Mouse (Mus musculus): ENCODE results near the gene Ano4. TPM values are rescaled to one million over a fixed set of nuclear protein-coding genes. Genes with fewer than 3 reads are reported as not detected.
"Not testable (repeated sequence)": the region's sequence is repeated elsewhere in the genome, so short reads cannot be mapped to it uniquely, and the experiment has no call there.

Gene Ano4
- polyA plus RNA-seq, 1 experiment from 2014 or later: 5.0 TPM

DNA sequence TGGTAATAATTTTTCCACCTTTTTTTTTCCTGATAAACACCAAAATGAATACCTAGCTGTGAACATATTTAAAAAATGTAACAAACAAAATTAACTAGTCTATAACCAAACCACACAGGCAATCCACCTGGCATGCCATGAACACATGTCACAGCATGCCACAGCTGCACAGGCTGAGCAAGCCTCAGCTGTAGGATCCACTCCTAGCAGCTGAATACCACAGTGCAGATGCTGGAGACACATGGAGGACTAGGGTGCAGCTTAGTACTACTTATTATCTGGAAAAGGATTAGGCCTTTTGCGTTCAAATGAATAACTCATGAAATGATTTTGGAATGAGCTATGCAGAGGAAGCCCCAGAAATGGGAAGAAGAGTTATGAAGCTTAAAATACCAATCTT lies 233.6 kb downstream of the Ano4 start:
- no peaks in the 10 kb centered on the region for H3K4me1 ChIP-seq (ENCODE audit: insufficient read depth, low read length)
- H3K27me3 ChIP-seq (ENCODE audit: insufficient read depth, low read length): no peaks in the 10 kb centered on the region
- no peak overlapping the region for H3K9ac ChIP-seq (replicated peaks; ENCODE audit: low read length)
- no peak overlapping the region for H3K4me2 ChIP-seq (replicated peaks; ENCODE audit: low read depth, low read length)
- WGBS: 88% methylated on average over 1 of the region's 1 CpGs
- no peak for ATAC-seq (ENCODE audit: low FRiP score, low TSS enrichment)
- no peaks in the 10 kb centered on the region for H3K9me3 ChIP-seq (ENCODE audit: low read length)
- H3K4me3 ChIP-seq (ENCODE audit: low read length): no peak overlapping the region
- H3K36me3 ChIP-seq (ENCODE audit: insufficient read depth, low read length): no peaks in the 10 kb centered on the region
- no peak overlapping the region for H3K27ac ChIP-seq (ENCODE audit: low read length)

GRCm38 (mm10) chr10:89103594-89103993 lies 241.0 kb downstream of the Ano4 start:
- WGBS: 51% methylated on average over 2 of the region's 2 CpGs
- H3K27me3 ChIP-seq (ENCODE audit: insufficient read depth, low read length): no peaks in the 10 kb centered on the region
- no peaks in the 10 kb centered on the region for H3K9me3 ChIP-seq (ENCODE audit: low read length)
- H3K27ac ChIP-seq (ENCODE audit: low read length): no peak overlapping the region
- no peak overlapping the region for H3K4me2 ChIP-seq (replicated peaks; ENCODE audit: low read depth, low read length)
- no peak overlapping the region for H3K4me3 ChIP-seq (ENCODE audit: low read length)
- 0 out of 2 replicates have a peak, but pooled peaks cover 3% of the 10 kb centered on the region for H3K4me1 ChIP-seq (ENCODE audit: insufficient read depth, low read length)
- H3K9ac ChIP-seq (replicated peaks; ENCODE audit: low read length): no peak overlapping the region
- no peak for ATAC-seq (ENCODE audit: low FRiP score, low TSS enrichment)
- no peaks in the 10 kb centered on the region for H3K36me3 ChIP-seq (ENCODE audit: insufficient read depth, low read length)

GRCm38 (mm10) chr10:89102025-89102424 lies 242.5 kb downstream of the Ano4 start:
- Histone ChIP-seq H3K4me1 (ENCODE audit: insufficient read depth, low read length) (0 out of 2 replicates have a peak, but pooled peaks cover 3% of the 10 kb centered on the region), H3K27me3 (ENCODE audit: insufficient read depth, low read length) (no peaks in the 10 kb centered on the region), H3K4me2 (replicated peaks; ENCODE audit: low read depth, low read length) (no peak overlapping the region), H3K9ac (replicated peaks; ENCODE audit: low read length) (no peak overlapping the region), H3K27ac (ENCODE audit: low read length) (no peak overlapping the region), H3K36me3 (ENCODE audit: insufficient read depth, low read length) (no peaks in the 10 kb centered on the region), H3K9me3 (ENCODE audit: low read length) (no peaks in the 10 kb centered on the region), H3K4me3 (ENCODE audit: low read length) (no peak overlapping the region)
- 29% methylated on average over 7 of the region's 7 CpGs for WGBS
- no peak for ATAC-seq (ENCODE audit: low FRiP score, low TSS enrichment)

DNA sequence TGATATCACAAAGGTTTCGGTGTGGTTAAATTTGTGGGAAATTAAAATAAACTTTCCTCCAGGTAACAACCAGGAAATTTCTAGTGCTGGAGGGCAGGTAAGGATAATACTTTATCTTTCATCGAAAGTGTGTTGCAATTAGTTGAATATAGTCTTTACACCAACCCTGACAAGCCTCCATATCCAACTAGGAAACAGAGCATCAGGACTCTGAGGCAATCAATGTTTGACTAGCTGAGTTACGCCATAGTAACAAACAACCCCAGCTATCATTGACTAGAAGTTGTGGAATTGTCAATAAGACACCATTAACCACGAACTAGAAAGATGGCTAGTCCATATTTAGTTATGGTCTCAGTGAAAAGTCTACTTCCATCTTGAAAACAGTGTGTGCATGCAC lies 246.4 kb downstream of the Ano4 start:
- no peaks in the 10 kb centered on the region for H3K36me3 ChIP-seq (ENCODE audit: insufficient read depth, low read length)
- no peak overlapping the region for H3K4me3 ChIP-seq (ENCODE audit: low read length)
- 82% methylated on average over 4 of the region's 4 CpGs for WGBS
- no peaks in the 10 kb centered on the region for H3K27me3 ChIP-seq (ENCODE audit: insufficient read depth, low read length)
- H3K4me1 ChIP-seq (ENCODE audit: insufficient read depth, low read length): 0 out of 2 replicates have a peak, but pooled peaks cover 3% of the 10 kb centered on the region
- no peaks in the 10 kb centered on the region for H3K9me3 ChIP-seq (ENCODE audit: low read length)
- no peak overlapping the region for H3K27ac ChIP-seq (ENCODE audit: low read length)
- H3K9ac ChIP-seq (replicated peaks; ENCODE audit: low read length): no peak overlapping the region
- no peak overlapping the region for H3K4me2 ChIP-seq (replicated peaks; ENCODE audit: low read depth, low read length)
- ATAC-seq (ENCODE audit: low FRiP score, low TSS enrichment): no peak

GRCm38 (mm10) chr10:89092350-89093040 lies 252.1 kb downstream of the Ano4 start:
- no peak overlapping the region for H3K27ac ChIP-seq (ENCODE audit: low read length)
- H3K4me1 ChIP-seq (ENCODE audit: insufficient read depth, low read length): no peaks in the 10 kb centered on the region
- H3K9ac ChIP-seq (replicated peaks; ENCODE audit: low read length): no peak overlapping the region
- no peaks in the 10 kb centered on the region for H3K9me3 ChIP-seq (ENCODE audit: low read length)
- H3K4me2 ChIP-seq (replicated peaks; ENCODE audit: low read depth, low read length): no peak overlapping the region
- whole genome bisulfite sequencing: 75% methylated on average over 9 of the region's 9 CpGs
- no peaks in the 10 kb centered on the region for H3K36me3 ChIP-seq (ENCODE audit: insufficient read depth, low read length)
- H3K4me3 ChIP-seq (ENCODE audit: low read length): no peak overlapping the region
- no peaks in the 10 kb centered on the region for H3K27me3 ChIP-seq (ENCODE audit: insufficient read depth, low read length)
- ATAC-seq (ENCODE audit: low FRiP score, low TSS enrichment): no peak

DNA sequence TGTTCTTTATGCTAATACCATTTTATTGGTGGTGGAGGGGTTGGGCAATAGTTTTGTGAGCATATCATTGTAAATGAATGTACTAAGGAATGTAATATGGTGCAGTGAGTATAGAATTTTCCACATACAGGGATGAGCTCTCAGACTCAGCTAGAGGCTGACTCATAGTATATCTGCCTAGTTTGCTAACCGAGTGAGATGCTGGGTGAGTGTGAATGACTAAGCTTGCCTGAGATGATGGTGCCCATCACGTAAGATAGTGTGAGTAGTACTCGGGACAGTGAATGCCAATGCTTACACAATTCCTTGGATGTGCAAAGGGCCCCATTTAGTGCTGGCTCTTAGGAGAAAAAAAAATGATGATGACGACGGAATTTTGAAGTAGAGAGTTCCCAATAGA lies 267.1 kb downstream of the Ano4 start:
- no peaks in the 10 kb centered on the region for H3K9me3 ChIP-seq (ENCODE audit: low read length)
- H3K4me3 ChIP-seq (ENCODE audit: low read length): no peak overlapping the region
- H3K27me3 ChIP-seq (ENCODE audit: insufficient read depth, low read length): no peaks in the 10 kb centered on the region
- H3K27ac ChIP-seq (ENCODE audit: low read length): no peak overlapping the region
- no peak overlapping the region for H3K9ac ChIP-seq (replicated peaks; ENCODE audit: low read length)
- H3K4me1 ChIP-seq (ENCODE audit: insufficient read depth, low read length): no peaks in the 10 kb centered on the region
- H3K36me3 ChIP-seq (ENCODE audit: insufficient read depth, low read length): no peaks in the 10 kb centered on the region
- no peak overlapping the region for H3K4me2 ChIP-seq (replicated peaks; ENCODE audit: low read depth, low read length)
- no peak for ATAC-seq (ENCODE audit: low FRiP score, low TSS enrichment)
- 89% methylated on average over 5 of the region's 5 CpGs for WGBS

GRCm38 (mm10) chr10:89055891-89056290 lies 288.7 kb downstream of the Ano4 start:
- H3K9me3 ChIP-seq (ENCODE audit: low read length): no peaks in the 10 kb centered on the region; the same call in 1 of the 2 replicates
- ATAC-seq (ENCODE audit: low FRiP score, low TSS enrichment): no peak
- no peak overlapping the region for H3K27ac ChIP-seq (ENCODE audit: low read length)
- 77% methylated on average over 3 of the region's 3 CpGs for WGBS
- no peak overlapping the region for H3K4me3 ChIP-seq (ENCODE audit: low read length)
- no peak overlapping the region for H3K4me2 ChIP-seq (replicated peaks; ENCODE audit: low read depth, low read length)
- H3K36me3 ChIP-seq (ENCODE audit: insufficient read depth, low read length): no peaks in the 10 kb centered on the region
- H3K9ac ChIP-seq (replicated peaks; ENCODE audit: low read length): no peak overlapping the region
- H3K27me3 ChIP-seq (ENCODE audit: insufficient read depth, low read length): no peaks in the 10 kb centered on the region
- H3K4me1 ChIP-seq (ENCODE audit: insufficient read depth, low read length): no peaks in the 10 kb centered on the region

- ATAC-seq (ENCODE audit: low FRiP score, low TSS enrichment); H3K9ac ChIP-seq (replicated peaks; ENCODE audit: low read length); H3K4me1 ChIP-seq (ENCODE audit: insufficient read depth, low read length); H3K9me3 ChIP-seq (ENCODE audit: low read length); H3K4me3 ChIP-seq (ENCODE audit: low read length); H3K27ac ChIP-seq (ENCODE audit: low read length); H3K36me3 ChIP-seq (ENCODE audit: insufficient read depth, low read length); H3K27me3 ChIP-seq (ENCODE audit: insufficient read depth, low read length); H3K4me2 ChIP-seq (replicated peaks; ENCODE audit: low read depth, low read length): not testable (repeated sequence)
- WGBS: 94% methylated on average over 12 of the region's 12 CpGs
These were observed 299.6 kb downstream of the Ano4 start for GRCm38 (mm10) chr10:89044921-89045320.

DNA sequence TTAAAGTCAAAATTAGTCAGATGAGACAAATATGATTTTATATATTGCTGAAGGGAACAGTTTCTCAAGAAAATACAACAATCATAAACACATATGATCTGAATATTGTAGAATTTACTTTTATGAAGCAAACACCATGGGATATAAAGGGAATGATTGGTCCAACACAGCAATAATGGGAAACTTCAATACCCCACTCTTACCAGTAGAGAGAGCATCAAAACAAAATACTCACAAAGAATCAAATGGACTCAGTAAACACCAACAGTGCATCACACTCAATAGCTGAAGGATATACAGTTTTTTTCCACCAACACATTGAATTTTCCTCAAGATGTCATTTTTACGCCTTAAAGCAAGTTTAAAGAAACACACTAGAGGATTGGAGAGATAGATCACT lies 300.4 kb downstream of the Ano4 start:
- Histone ChIP-seq H3K27ac (ENCODE audit: low read length) (no peak overlapping the region), H3K4me1 (ENCODE audit: insufficient read depth, low read length) (no peaks in the 10 kb centered on the region), H3K4me2 (replicated peaks; ENCODE audit: low read depth, low read length) (no peak overlapping the region), H3K36me3 (ENCODE audit: insufficient read depth, low read length) (no peaks in the 10 kb centered on the region), H3K9ac (replicated peaks; ENCODE audit: low read length) (no peak overlapping the region), H3K9me3 (ENCODE audit: low read length) (no peaks in the 10 kb centered on the region), H3K4me3 (ENCODE audit: low read length) (no peak overlapping the region), H3K27me3 (ENCODE audit: insufficient read depth, low read length) (no peaks in the 10 kb centered on the region)
- 88% methylated on average over 1 of the region's 1 CpGs for WGBS
- ATAC-seq (ENCODE audit: low FRiP score, low TSS enrichment): no peak

GRCm38 (mm10) chr10:89018926-89019325 lies 325.6 kb downstream of the Ano4 start:
- WGBS: 64% methylated on average over 5 of the region's 5 CpGs
- no peaks in the 10 kb centered on the region for H3K4me1 ChIP-seq (ENCODE audit: insufficient read depth, low read length)
- no peaks in the 10 kb centered on the region for H3K36me3 ChIP-seq (ENCODE audit: insufficient read depth, low read length)
- no peaks in the 10 kb centered on the region for H3K27me3 ChIP-seq (ENCODE audit: insufficient read depth, low read length)
- H3K4me2 ChIP-seq (replicated peaks; ENCODE audit: low read depth, low read length): no peak overlapping the region
- H3K27ac ChIP-seq (ENCODE audit: low read length): no peak overlapping the region
- ATAC-seq (ENCODE audit: low FRiP score, low TSS enrichment): no peak
- no peaks in the 10 kb centered on the region for H3K9me3 ChIP-seq (ENCODE audit: low read length)
- H3K9ac ChIP-seq (replicated peaks; ENCODE audit: low read length): no peak overlapping the region
- no peak overlapping the region for H3K4me3 ChIP-seq (ENCODE audit: low read length)
